Mouse (Mus musculus) MEL (cell line): ENCODE measurements around the gene Ap3d1.

ENCODE experiments used
- CTCF ChIP-seq, 3 experiments: IDR thresholded peaks in 2 of 3; conservative IDR thresholded peaks in 1 of 3; 2 replicates each; pipeline ENCODE4 v1.5.1; 2011 to 2012; ENCODE audit warnings: low read length in 3 of 3, low read depth in 2 of 3, mild to moderate bottlenecking in 2 of 3, improper control_type of control experiment in 1 of 3, inconsistent platforms in 1 of 3, mixed read lengths in 1 of 3, moderate library complexity in 1 of 3; ENCODE audit not compliant: control insufficient read depth in 1 of 3, insufficient read depth in 1 of 3, poor library complexity in 1 of 3, severe bottlenecking in 1 of 3
- HCFC1 ChIP-seq: IDR thresholded peaks from 2 replicates; pipeline ENCODE4 v1.6.1; 2012; ENCODE audit warnings: low read depth, mild to moderate bottlenecking, inconsistent platforms, low read length, improper control_type of control experiment, moderate library complexity
- NRF1 ChIP-seq: IDR thresholded peaks from 2 replicates; pipeline ENCODE4 v1.6.1; 2014; ENCODE audit warnings: low read depth, mild to moderate bottlenecking, inconsistent platforms, low read length, improper control_type of control experiment, moderate library complexity; ENCODE audit not compliant: poor library complexity, insufficient read depth, severe bottlenecking
- SMC3 ChIP-seq: IDR thresholded peaks from 2 replicates; pipeline ENCODE4 v1.6.1; 2011; ENCODE audit warnings: low read depth, low read length, improper control_type of control experiment

DNA sequence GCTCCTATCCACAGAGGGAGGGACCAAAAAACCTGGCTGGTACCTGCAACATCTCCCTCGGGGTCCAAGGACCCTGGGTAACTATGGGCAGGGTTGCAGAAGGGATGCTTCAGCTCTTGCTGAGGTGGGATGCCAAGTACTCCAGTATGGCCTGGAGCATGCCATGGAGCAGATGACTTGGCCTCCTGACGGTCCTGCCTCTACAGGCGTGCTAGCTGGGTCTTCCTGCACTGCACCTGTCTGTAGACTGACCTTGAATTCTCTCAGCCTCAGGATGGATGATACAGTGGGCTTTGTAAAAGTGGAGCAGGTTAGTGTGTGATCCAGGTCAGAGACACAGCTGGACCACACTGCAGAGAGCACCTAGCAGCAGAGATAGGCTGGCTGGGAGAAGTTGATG is 36.6 kb downstream of the Ap3d1 start:
- TF ChIP-seq NRF1 (no peak), CTCF (IDR thresholded peaks at IDR 0.05 in 2 of 3, conservative IDR thresholded peaks at IDR 0.05 in 1 of 3; ENCODE audit: control insufficient read depth in 1 of 3, insufficient read depth in 1 of 3, low read depth in 2 of 3, low read length in 3 of 3, poor library complexity in 1 of 3, severe bottlenecking in 1 of 3) (no peak), HCFC1 (no peak), SMC3 (no peak)
